Mouse (Mus musculus): ENCODE measurements around the gene Rxylt1. TPM values are rescaled to one million over a fixed set of nuclear protein-coding genes. Genes with fewer than 3 reads are reported as not detected.

Rxylt1 gene
- polyA plus RNA-seq, 1 experiment from 2014 or later, result 28.1 TPM

- H3K27me3 ChIP-seq (ENCODE audit: insufficient read depth, low read length), result no peaks in the 10 kb centered on the region
- no peaks in the 10 kb centered on the region; the same call in 1 of the 2 replicates for H3K36me3 ChIP-seq (replicated peaks; ENCODE audit: insufficient read depth, low read length)
- DNase-seq (no peak), ATAC-seq (no peak)
- TF ChIP-seq EP300 (IDR thresholded peaks at IDR 0.05; ENCODE audit: low read depth) (no peak), CTCF (IDR thresholded peaks at IDR 0.05; ENCODE audit: low read depth) (no peak)
- H3K4me3 ChIP-seq (ENCODE audit: low read depth, low read length), result no peak overlapping the region
- H3K9me3 ChIP-seq (ENCODE audit: low read length), result no peaks in the 10 kb centered on the region
- H3K4me1 ChIP-seq (ENCODE audit: insufficient read depth), result no peaks in the 10 kb centered on the region
- no peak overlapping the region for H3K27ac ChIP-seq (ENCODE audit: low read depth)
- H3K4me2 ChIP-seq (ENCODE audit: low read depth, low read length), result no peak overlapping the region
- 77% methylated on average over 1 of the region's 1 CpGs for WGBS (ENCODE audit: insufficient replicate concordance)
- H3K9ac ChIP-seq (replicated peaks), result no peak overlapping the region
Measured at GRCm38 (mm10) chr10:122081352-122081751, 15.8 kb downstream of the Rxylt1 start.

- no peak for ATAC-seq
- no peak overlapping the region for H3K9ac ChIP-seq (replicated peaks)
- no peak overlapping the region for H3K27ac ChIP-seq (ENCODE audit: low read depth)
- H3K36me3 ChIP-seq (replicated peaks; ENCODE audit: insufficient read depth, low read length), result no peaks in the 10 kb centered on the region
- no peak for TF ChIP-seq EP300 (IDR thresholded peaks at IDR 0.05; ENCODE audit: low read depth)
- peak; percentile 15; the same call in 1 of the 2 replicates for TF ChIP-seq CTCF (IDR thresholded peaks at IDR 0.05; ENCODE audit: low read depth)
- no peak overlapping the region for H3K4me3 ChIP-seq (ENCODE audit: low read depth, low read length)
- H3K9me3 ChIP-seq (ENCODE audit: low read length), result no peaks in the 10 kb centered on the region
- H3K4me1 ChIP-seq (ENCODE audit: insufficient read depth), result no peaks in the 10 kb centered on the region
- H3K27me3 ChIP-seq (ENCODE audit: insufficient read depth, low read length), result no peaks in the 10 kb centered on the region
- no peak for DNase-seq
- no peak overlapping the region for H3K4me2 ChIP-seq (ENCODE audit: low read depth, low read length)
Measured at GRCm38 (mm10) chr10:122069153-122069552, 28.0 kb downstream of the Rxylt1 start.

- WGBS (ENCODE audit: insufficient replicate concordance), result 80% methylated on average over 6 of the region's 6 CpGs
- no peak overlapping the region for H3K27ac ChIP-seq (ENCODE audit: low read depth)
- DNase-seq (no peak), ATAC-seq (no peak)
- no peaks in the 10 kb centered on the region for H3K9me3 ChIP-seq (ENCODE audit: low read length)
- no peaks in the 10 kb centered on the region for H3K36me3 ChIP-seq (replicated peaks; ENCODE audit: insufficient read depth, low read length)
- H3K4me2 ChIP-seq (ENCODE audit: low read depth, low read length), result no peak overlapping the region
- H3K9ac ChIP-seq (replicated peaks), result no peak overlapping the region
- no peaks in the 10 kb centered on the region for H3K4me1 ChIP-seq (ENCODE audit: insufficient read depth)
- no peaks in the 10 kb centered on the region for H3K27me3 ChIP-seq (ENCODE audit: insufficient read depth, low read length)
- no peak overlapping the region for H3K4me3 ChIP-seq (ENCODE audit: low read depth, low read length)
- TF ChIP-seq EP300 (IDR thresholded peaks at IDR 0.05; ENCODE audit: low read depth) (no peak), CTCF (IDR thresholded peaks at IDR 0.05; ENCODE audit: low read depth) (no peak)
Measured at GRCm38 (mm10) chr10:122055826-122056225, 41.3 kb downstream of the Rxylt1 start.

DNA sequence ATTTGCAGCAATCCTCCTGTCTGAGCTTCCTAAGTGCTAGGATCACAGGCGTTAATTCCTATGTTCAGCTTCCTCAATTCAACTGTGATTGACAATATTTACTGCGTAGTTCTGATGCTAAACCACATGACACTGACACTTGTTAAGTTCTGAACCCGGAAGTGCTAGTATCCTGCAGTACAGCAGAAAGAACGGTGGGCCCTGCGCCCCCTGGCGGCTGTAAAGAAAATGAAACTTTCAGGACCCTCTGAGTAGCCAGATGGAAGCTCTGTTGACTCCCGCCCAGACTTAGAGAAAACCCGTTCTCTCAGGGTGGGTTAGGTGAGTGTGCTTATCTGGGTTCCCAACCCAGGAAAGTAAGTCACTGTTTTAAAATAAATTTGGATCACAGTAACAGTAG lies 42.6 kb downstream of the Rxylt1 start:
- no peaks in the 10 kb centered on the region for H3K27me3 ChIP-seq (ENCODE audit: insufficient read depth, low read length)
- no peak overlapping the region for H3K9ac ChIP-seq (replicated peaks)
- H3K36me3 ChIP-seq (replicated peaks; ENCODE audit: insufficient read depth, low read length), result no peaks in the 10 kb centered on the region
- DNase-seq (peak; percentile 41), ATAC-seq (peak; percentile 63)
- WGBS (ENCODE audit: insufficient replicate concordance), result 10% methylated on average over 8 of the region's 8 CpGs
- no peaks in the 10 kb centered on the region for H3K4me1 ChIP-seq (ENCODE audit: insufficient read depth)
- no peak overlapping the region for H3K4me3 ChIP-seq (ENCODE audit: low read depth, low read length)
- no peak overlapping the region for H3K4me2 ChIP-seq (ENCODE audit: low read depth, low read length)
- TF ChIP-seq CTCF (IDR thresholded peaks at IDR 0.05; ENCODE audit: low read depth) (peak; percentile 76), EP300 (IDR thresholded peaks at IDR 0.05; ENCODE audit: low read depth) (no peak)
- no peak overlapping the region for H3K27ac ChIP-seq (ENCODE audit: low read depth)
- H3K9me3 ChIP-seq (ENCODE audit: low read length), result no peaks in the 10 kb centered on the region

DNA sequence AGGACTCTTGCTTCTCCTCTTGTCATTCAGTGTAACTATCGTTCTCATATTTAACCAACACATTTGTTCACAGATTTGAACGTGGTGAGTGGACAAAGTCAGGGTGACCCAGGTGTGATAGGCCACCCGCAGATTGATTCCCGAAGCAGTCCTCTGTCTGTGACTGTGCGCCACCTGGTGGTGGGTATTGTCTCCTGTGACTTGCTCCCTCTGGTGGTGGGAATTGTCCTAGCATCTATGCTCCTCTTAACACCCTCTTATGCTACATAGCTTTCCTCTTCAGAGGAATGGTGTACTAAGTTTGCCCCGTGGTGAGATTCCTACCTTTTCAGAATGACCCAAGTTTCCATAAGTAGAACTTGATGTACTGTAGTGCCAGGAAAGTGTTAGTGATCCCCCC lies 45.3 kb downstream of the Rxylt1 start:
- no peak overlapping the region for H3K4me3 ChIP-seq (ENCODE audit: low read depth, low read length)
- 0 out of 2 replicates have a peak, but pooled peaks cover 1% of the 10 kb centered on the region for H3K4me1 ChIP-seq (ENCODE audit: insufficient read depth)
- no peak for TF ChIP-seq EP300 (IDR thresholded peaks at IDR 0.05; ENCODE audit: low read depth)
- TF ChIP-seq CTCF (IDR thresholded peaks at IDR 0.05; ENCODE audit: low read depth), result peak; percentile 100
- peak; percentile 86 for DNase-seq
- WGBS (ENCODE audit: insufficient replicate concordance), result 26% methylated on average over 6 of the region's 6 CpGs
- no peak overlapping the region for H3K4me2 ChIP-seq (ENCODE audit: low read depth, low read length)
- no peaks in the 10 kb centered on the region for H3K36me3 ChIP-seq (replicated peaks; ENCODE audit: insufficient read depth, low read length)
- peaks cover 7% of the 10 kb centered on the region for H3K27me3 ChIP-seq (ENCODE audit: insufficient read depth, low read length)
- no peak overlapping the region for H3K27ac ChIP-seq (ENCODE audit: low read depth)
- no peak overlapping the region for H3K9ac ChIP-seq (replicated peaks)
- ATAC-seq, result 0 out of 2 replicates have a peak, but pooled peaks have one; percentile 23
- H3K9me3 ChIP-seq (ENCODE audit: low read length), result no peaks in the 10 kb centered on the region

- ATAC-seq (peak; percentile 74), DNase-seq (peak; percentile 86)
- WGBS (ENCODE audit: insufficient replicate concordance), result 40% methylated on average over 13 of the region's 44 CpGs
- Histone ChIP-seq H3K4me1 (ENCODE audit: insufficient read depth) (0 out of 2 replicates have a peak, but pooled peaks cover 2% of the 10 kb centered on the region), H3K36me3 (replicated peaks; ENCODE audit: insufficient read depth, low read length) (no peaks in the 10 kb centered on the region), H3K4me2 (ENCODE audit: low read depth, low read length) (peak overlapping the region; percentile 86), H3K27me3 (ENCODE audit: insufficient read depth, low read length) (peaks cover 11% of the 10 kb centered on the region), H3K27ac (ENCODE audit: low read depth) (no peak overlapping the region), H3K4me3 (ENCODE audit: low read depth, low read length) (peak overlapping the region; percentile 63), H3K9ac (replicated peaks) (peak overlapping the region; percentile 63), H3K9me3 (ENCODE audit: low read length) (no peaks in the 10 kb centered on the region)
- TF ChIP-seq EP300 (IDR thresholded peaks at IDR 0.05; ENCODE audit: low read depth), result no peak
- peak; percentile 85 for TF ChIP-seq CTCF (IDR thresholded peaks at IDR 0.05; ENCODE audit: low read depth)
Measured at GRCm38 (mm10) chr10:122047727-122048365, 49.3 kb downstream of the Rxylt1 start.
